ENCODE assay signal across 9 mouse cellular contexts in genomic region chr10:53115028-53115427, GRCm38 (mm10).
DNase-seq lines count a peak whose midpoint lies in the region; ATAC-seq lines count a peak whose summit lies in the region.
"Had no signal": no experiment of that assay in that cellular context is flagged by ENCODE, and none has a peak within 500 bp of the region (broad histone marks: within the 10 kb centered on the region; RNA-seq: fewer than 3 reads in every experiment).

No protein-coding gene starts in this region.

- H3K9me3 ChIP-seq in midbrain, embryonic 11.5 days (ENCODE audit: control insufficient read depth, low read length) = no peaks in the 10 kb centered on the region
- no peaks in the 10 kb centered on the region for H3K9me3 ChIP-seq in midbrain, embryonic 15.5 days
- H3K9me3 ChIP-seq in forebrain, embryonic 15.5 days = no peaks in the 10 kb centered on the region
- no peaks in the 10 kb centered on the region for H3K9me3 ChIP-seq in limb, embryonic 11.5 days (ENCODE audit: control insufficient read depth, low read length)

- no peak overlapping the region for H3K27ac ChIP-seq in midbrain, embryonic 11.5 days (ENCODE audit: low read depth, low read length)
- no peak overlapping the region for H3K27ac ChIP-seq in midbrain, embryonic 15.5 days
- H3K27ac ChIP-seq in forebrain, embryonic 15.5 days (replicated peaks) = no peak overlapping the region
- no peak overlapping the region for H3K27ac ChIP-seq in limb, embryonic 11.5 days (replicated peaks; ENCODE audit: low read depth, low read length)

- H3K4me3 ChIP-seq in midbrain, embryonic 11.5 days (ENCODE audit: low read depth, low read length) = no peak overlapping the region
- no peak overlapping the region for H3K4me3 ChIP-seq in midbrain, embryonic 15.5 days
- H3K4me3 ChIP-seq in forebrain, embryonic 15.5 days = no peak overlapping the region
- no peak overlapping the region for H3K4me3 ChIP-seq in limb, embryonic 11.5 days (ENCODE audit: low read depth, low read length)
- H3K4me3 ChIP-seq: myocyte had no signal

- WGBS in midbrain, embryonic 11.5 days = 24% methylated on average over 3 of the region's 3 CpGs
- WGBS in midbrain, embryonic 15.5 days = 24% methylated on average over 3 of the region's 3 CpGs
- 21% methylated on average over 3 of the region's 3 CpGs for WGBS in forebrain, embryonic 15.5 days
- WGBS in limb, embryonic 11.5 days = 20% methylated on average over 3 of the region's 3 CpGs

- 0 out of 2 replicates have a peak, but pooled peaks have one; percentile 46 for ATAC-seq in midbrain, embryonic 11.5 days (ENCODE audit: low FRiP score)
- no peak for ATAC-seq in midbrain, embryonic 15.5 days (replicated peaks)
- peak; percentile 30; the same call in 1 of the 2 replicates for ATAC-seq in forebrain, embryonic 15.5 days (replicated peaks)
- ATAC-seq in limb, embryonic 11.5 days (ENCODE audit: insufficient number of reproducible peaks, low FRiP score, low TSS enrichment, low read depth) = no peak

- DNase-seq in midbrain, embryonic 11.5 days (ENCODE audit: low spot score, missing footprints) = peak; percentile 87
- peak; percentile 11 for DNase-seq in cerebellum, adult 11 months
- peak; percentile 63 for DNase-seq in induced T-regulatory cell, adult 2 months (ENCODE audit: low read depth)
- DNase-seq in limb, embryonic 11.5 days (ENCODE audit: low spot score) = peak; percentile 69
- peak; percentile 9 for DNase-seq in ovary, adult 18-20 months (ENCODE audit: low spot score)
- peak; percentile 53 for DNase-seq in urinary bladder, postnatal 14 days (ENCODE audit: low spot score)

- H3K36me3 ChIP-seq in midbrain, embryonic 11.5 days (ENCODE audit: control insufficient read depth, insufficient read depth, low read length) = no peaks in the 10 kb centered on the region
- H3K36me3 ChIP-seq in midbrain, embryonic 15.5 days (replicated peaks) = no peaks in the 10 kb centered on the region; the same call in 1 of the 2 replicates
- H3K36me3 ChIP-seq in forebrain, embryonic 15.5 days = no peaks in the 10 kb centered on the region
- no peaks in the 10 kb centered on the region for H3K36me3 ChIP-seq in limb, embryonic 11.5 days (ENCODE audit: control insufficient read depth, insufficient read depth, low read length)

- H3K4me1 ChIP-seq in midbrain, embryonic 11.5 days (ENCODE audit: control insufficient read depth, insufficient read depth, low read length) = no peaks in the 10 kb centered on the region
- H3K4me1 ChIP-seq in midbrain, embryonic 15.5 days = 0 out of 2 replicates have a peak, but pooled peaks cover 5% of the 10 kb centered on the region
- H3K4me1 ChIP-seq in forebrain, embryonic 15.5 days = peaks cover 17% of the 10 kb centered on the region
- H3K4me1 ChIP-seq in limb, embryonic 11.5 days (ENCODE audit: control insufficient read depth, insufficient read depth, low read length) = no peaks in the 10 kb centered on the region

- no peak overlapping the region for H3K4me2 ChIP-seq in midbrain, embryonic 11.5 days
- H3K4me2 ChIP-seq in midbrain, embryonic 15.5 days = no peak overlapping the region
- no peak overlapping the region for H3K4me2 ChIP-seq in forebrain, embryonic 15.5 days (replicated peaks)
- H3K4me2 ChIP-seq in limb, embryonic 11.5 days (ENCODE audit: low read depth, severe bottlenecking) = no peak overlapping the region

- no peaks in the 10 kb centered on the region for H3K27me3 ChIP-seq in midbrain, embryonic 11.5 days (ENCODE audit: control insufficient read depth, insufficient read depth, low read length)
- no peaks in the 10 kb centered on the region for H3K27me3 ChIP-seq in midbrain, embryonic 15.5 days (replicated peaks)
- H3K27me3 ChIP-seq in forebrain, embryonic 15.5 days = no peaks in the 10 kb centered on the region
- no peaks in the 10 kb centered on the region for H3K27me3 ChIP-seq in limb, embryonic 11.5 days (ENCODE audit: control insufficient read depth, insufficient read depth, low read length)

- H3K9ac ChIP-seq in midbrain, embryonic 11.5 days (ENCODE audit: low read length) = no peak overlapping the region
- no peak overlapping the region for H3K9ac ChIP-seq in midbrain, embryonic 15.5 days
- H3K9ac ChIP-seq in forebrain, embryonic 15.5 days (replicated peaks) = no peak overlapping the region
- no peak overlapping the region for H3K9ac ChIP-seq in limb, embryonic 11.5 days (ENCODE audit: low read length)

Comparison
In these comparisons a context has a peak if more than half of its experiments do, and no peak if none do; other contexts are left out.
1. ATAC-seq: peak in midbrain, embryonic 11.5 days (single experiment) and forebrain, embryonic 15.5 days (single experiment); none in midbrain, embryonic 15.5 days (single experiment) and limb, embryonic 11.5 days (single experiment).
2. DNase-seq: peak in every context shown above with its lines; median percentile 87 in midbrain, embryonic 11.5 days; 69 in limb, embryonic 11.5 days; 63 in induced T-regulatory cell, adult 2 months; 53 in urinary bladder, postnatal 14 days; 11 in cerebellum, adult 11 months; 9 in ovary, adult 18-20 months.